Mouse (Mus musculus) embryo, embryonic 9.5 days (tissue): ENCODE measurements at regions not wholly inside any gene's neighbourhood (a gene's known extent, or its start where the extent isn't known, plus 50 kb on each side); places are given as distances from the start of the nearest gene placed in this dataset.
A peak's percentile ranks its signal among the peaks of the same experiment; 100 is the strongest.

Experiments
- DNase-seq: peaks from one replicate; pipeline ENCODE4 v3.0.0-alpha.2; 2017; ENCODE audit errors: extremely low spot score

GRCm38 (mm10) chr10:71485063-71485762, 137.7 kb downstream of the Ipmk start:
- DNase-seq: no peak

- no peak for DNase-seq
Observed at GRCm38 (mm10) chr10:71489791-71490190, 142.2 kb downstream of the Ipmk start.

GRCm38 (mm10) chr10:71502096-71502495, 154.5 kb downstream of the Ipmk start:
- DNase-seq: no peak

- DNase-seq: no peak
Observed at GRCm38 (mm10) chr10:71504219-71504618, 156.7 kb downstream of the Ipmk start.

GRCm38 (mm10) chr10:71525290-71525689, 177.7 kb downstream of the Ipmk start:
- no peak for DNase-seq

GRCm38 (mm10) chr10:71533759-71534158, 186.2 kb downstream of the Ipmk start:
- no peak for DNase-seq

- DNase-seq: no peak
Observed at GRCm38 (mm10) chr10:71545489-71545888, 197.9 kb downstream of the Ipmk start.

GRCm38 (mm10) chr10:71546507-71546906, 198.9 kb downstream of the Ipmk start:
- no peak for DNase-seq

- no peak for DNase-seq
Observed at GRCm38 (mm10) chr10:71583716-71584115, 236.2 kb downstream of the Ipmk start.

- DNase-seq: no peak
Observed at GRCm38 (mm10) chr10:71598515-71598914, 251.0 kb downstream of the Ipmk start.

GRCm38 (mm10) chr10:71613736-71614135, 266.2 kb downstream of the Ipmk start:
- no peak for DNase-seq

- DNase-seq: no peak
Observed at GRCm38 (mm10) chr10:71617156-71617555, 269.6 kb downstream of the Ipmk start.

- DNase-seq: no peak
Observed at GRCm38 (mm10) chr10:71646071-71646470, 298.5 kb downstream of the Ipmk start.

- DNase-seq: no peak
Observed at GRCm38 (mm10) chr10:71657525-71657924, 310.0 kb downstream of the Ipmk start.

- no peak for DNase-seq
Observed at GRCm38 (mm10) chr10:71663545-71663944, 316.0 kb downstream of the Ipmk start.

GRCm38 (mm10) chr10:71667160-71667571, 319.6 kb downstream of the Ipmk start:
- no peak for DNase-seq

- no peak for DNase-seq
Observed at GRCm38 (mm10) chr10:71679240-71679639, 331.7 kb downstream of the Ipmk start.

GRCm38 (mm10) chr10:71713456-71713855, 365.9 kb downstream of the Ipmk start:
- no peak for DNase-seq

GRCm38 (mm10) chr10:71727746-71728145, 380.2 kb downstream of the Ipmk start:
- DNase-seq: no peak

GRCm38 (mm10) chr10:71733821-71734220, 386.3 kb downstream of the Ipmk start:
- no peak for DNase-seq

- DNase-seq: no peak
Observed at GRCm38 (mm10) chr10:71734481-71734880, 386.9 kb downstream of the Ipmk start.

- DNase-seq: peak; percentile 34
Observed at GRCm38 (mm10) chr10:71738280-71738679, 390.7 kb downstream of the Ipmk start.

GRCm38 (mm10) chr10:71748557-71749493, 401.3 kb downstream of the Ipmk start:
- DNase-seq: no peak
